Mouse (Mus musculus) lung, postnatal 0 days (tissue): ENCODE results near the gene Mrps26. TPM values are rescaled to one million over a fixed set of nuclear protein-coding genes. Genes with fewer than 3 reads are reported as not detected.

ENCODE experiments used
- ATAC-seq: fragments of 200-750 bp; cut with Nextera tagmentation; 2 replicates; pipeline ENCODE4 v1.8.0; 2017; ENCODE audit warnings: moderate library complexity
- DNase-seq: peaks from one replicate; pipeline ENCODE4 v3.0.0-alpha.2; 2016; ENCODE audit warnings: low spot score
- H3K27ac ChIP-seq: fragments of 300-500 bp; sonication (generic); 2 replicates; pipeline ENCODE4 v1.5.1; 2014; ENCODE audit warnings: antibody characterized with exemption, mild to moderate bottlenecking, low read length, mixed read lengths
- H3K27me3 ChIP-seq: fragments of 300-500 bp; sonication (generic); replicated peaks from 2 replicates; pipeline ENCODE4 v1.6.1; 2014; ENCODE audit warnings: low read length, mixed read lengths; ENCODE audit not compliant: insufficient read depth
- H3K36me3 ChIP-seq: fragments of 300-500 bp; sonication (generic); 2 replicates; pipeline ENCODE4 v1.6.1; 2014; ENCODE audit warnings: low read length, mixed read lengths; ENCODE audit not compliant: insufficient read depth
- H3K4me1 ChIP-seq: fragments of 300-500 bp; sonication (generic); 2 replicates; pipeline ENCODE4 v1.6.1; 2014; ENCODE audit warnings: antibody characterized with exemption, low read depth, low read length, mixed read lengths; ENCODE audit not compliant: insufficient read depth
- H3K4me2 ChIP-seq: fragments of 300-500 bp; sonication (generic); replicated peaks from 2 replicates; pipeline ENCODE4 v1.6.1; 2014; ENCODE audit warnings: low read depth, mild to moderate bottlenecking, low read length, moderate library complexity, mixed read lengths
- H3K4me3 ChIP-seq: fragments of 300-500 bp; sonication (generic); 2 replicates; pipeline ENCODE4 v1.5.1; 2014; ENCODE audit warnings: low read depth, low read length
- H3K9ac ChIP-seq: fragments of 300-500 bp; sonication (generic); replicated peaks from 2 replicates; pipeline ENCODE4 v1.6.1; 2014; ENCODE audit warnings: low read depth, mild to moderate bottlenecking
- H3K9me3 ChIP-seq: fragments of 300-500 bp; sonication (generic); 2 replicates; pipeline ENCODE4 v1.6.1; 2016; ENCODE audit warnings: low read length, mixed read lengths
- CTCF ChIP-seq: IDR thresholded peaks from 2 replicates; pipeline ENCODE4 v1.5.1; 2016; ENCODE audit warnings: antibody characterized with exemption, mild to moderate bottlenecking
- EP300 ChIP-seq: IDR thresholded peaks from 2 replicates; pipeline ENCODE4 v1.6.1; 2016; ENCODE audit warnings: antibody characterized with exemption, mild to moderate bottlenecking, control low read depth
- WGBS: fragments of 180-500 bp; shearing (Covaris S2); extraction: QIAGEN DNeasy Blood & Tissue Kit; methylation state at CpG from one replicate; pipeline ENCODE4 v1.1.7; 2014; 5-methylcytosine and 5-hydroxymethylcytosine counted together
- polyA plus RNA-seq: library from polyadenylated mRNA; unstranded; fragments of >200 nt; fragmentation: Nextera tagmentation; extraction: Ambion mirVana; gene quantifications from 2 replicates; pipeline ENCODE4 v1.2.1, GENCODE M21; 2015

The Mrps26 gene
- polyA plus RNA-seq, 1 experiment from 2014 or later = 64.0 TPM

- ATAC-seq = no peak
- 0 out of 2 replicates have a peak, but pooled peaks cover 7% of the 10 kb centered on the region for H3K4me1 ChIP-seq
- H3K36me3 ChIP-seq = no peaks in the 10 kb centered on the region; the same call in 1 of the 2 replicates
- H3K9me3 ChIP-seq = no peaks in the 10 kb centered on the region
- no peak overlapping the region for H3K4me3 ChIP-seq
- TF ChIP-seq CTCF (no peak), EP300 (no peak)
- 77% methylated on average over 6 of the region's 6 CpGs for WGBS
- no peak overlapping the region for H3K9ac ChIP-seq
- DNase-seq = no peak
- H3K4me2 ChIP-seq = no peak overlapping the region
- peaks cover 11% of the 10 kb centered on the region for H3K27me3 ChIP-seq
- H3K27ac ChIP-seq = no peak overlapping the region
Measured at GRCm38 (mm10) chr2:130586016-130586415, 22.5 kb downstream of the Mrps26 start.

- TF ChIP-seq EP300 (no peak), CTCF (no peak)
- WGBS = 55% methylated on average over 2 of the region's 2 CpGs
- no peak overlapping the region for H3K27ac ChIP-seq
- H3K9ac ChIP-seq = no peak overlapping the region
- no peaks in the 10 kb centered on the region for H3K9me3 ChIP-seq
- H3K4me2 ChIP-seq = no peak overlapping the region
- H3K4me1 ChIP-seq = 0 out of 2 replicates have a peak, but pooled peaks cover 7% of the 10 kb centered on the region
- no peaks in the 10 kb centered on the region; the same call in 1 of the 2 replicates for H3K36me3 ChIP-seq
- DNase-seq = no peak
- ATAC-seq = no peak
- no peaks in the 10 kb centered on the region for H3K27me3 ChIP-seq
- no peak overlapping the region for H3K4me3 ChIP-seq
Measured at GRCm38 (mm10) chr2:130588373-130588772, 24.8 kb downstream of the Mrps26 start.

GRCm38 (mm10) chr2:130589157-130589556, 25.6 kb downstream of the Mrps26 start:
- 72% methylated on average over 4 of the region's 4 CpGs for WGBS
- no peak for ATAC-seq

GRCm38 (mm10) chr2:130589761-130590160, 26.2 kb downstream of the Mrps26 start:
- Histone ChIP-seq H3K4me2 (no peak overlapping the region), H3K4me3 (no peak overlapping the region), H3K27me3 (no peaks in the 10 kb centered on the region), H3K27ac (no peak overlapping the region), H3K9me3 (no peaks in the 10 kb centered on the region), H3K9ac (no peak overlapping the region), H3K36me3 (no peaks in the 10 kb centered on the region; the same call in 1 of the 2 replicates), H3K4me1 (no peaks in the 10 kb centered on the region)
- TF ChIP-seq EP300 (no peak), CTCF (no peak)
- 80% methylated on average over 2 of the region's 2 CpGs for WGBS
- DNase-seq = peak; percentile 42
- ATAC-seq = 0 out of 2 replicates have a peak, but pooled peaks have one; percentile 14

More at GRCm38 (mm10) chr2:130589157-130589556, 25.6 kb downstream of the Mrps26 start:
- no peak for TF ChIP-seq CTCF
- TF ChIP-seq EP300 = no peak
- H3K9me3 ChIP-seq = no peaks in the 10 kb centered on the region
- no peak overlapping the region for H3K4me2 ChIP-seq
- no peak for DNase-seq
- H3K27ac ChIP-seq = no peak overlapping the region
- 0 out of 2 replicates have a peak, but pooled peaks cover under 1% of the 10 kb centered on the region for H3K4me1 ChIP-seq
- H3K4me3 ChIP-seq = no peak overlapping the region
- H3K9ac ChIP-seq = no peak overlapping the region
- no peaks in the 10 kb centered on the region; the same call in 1 of the 2 replicates for H3K36me3 ChIP-seq
- no peaks in the 10 kb centered on the region for H3K27me3 ChIP-seq

- H3K4me1 ChIP-seq = no peaks in the 10 kb centered on the region
- H3K4me3 ChIP-seq = no peak overlapping the region
- no peaks in the 10 kb centered on the region for H3K9me3 ChIP-seq
- TF ChIP-seq EP300 (no peak), CTCF (no peak)
- ATAC-seq (no peak), DNase-seq (no peak)
- no peaks in the 10 kb centered on the region; the same call in none of the 2 replicates for H3K36me3 ChIP-seq
- no peak overlapping the region for H3K27ac ChIP-seq
- no peak overlapping the region for H3K4me2 ChIP-seq
- no peaks in the 10 kb centered on the region for H3K27me3 ChIP-seq
- H3K9ac ChIP-seq = no peak overlapping the region
- WGBS = 84% methylated on average over 2 of the region's 2 CpGs
Measured at GRCm38 (mm10) chr2:130591016-130591415, 27.5 kb downstream of the Mrps26 start.

- WGBS = 75% methylated on average over 1 of the region's 1 CpGs
- no peak for DNase-seq
Measured at GRCm38 (mm10) chr2:130595596-130595995, 32.1 kb downstream of the Mrps26 start.

GRCm38 (mm10) chr2:130597601-130598010, 34.1 kb downstream of the Mrps26 start:
- H3K9me3 ChIP-seq = no peaks in the 10 kb centered on the region
- TF ChIP-seq CTCF = peak; percentile 76
- no peak for TF ChIP-seq EP300
- H3K9ac ChIP-seq = no peak overlapping the region
- no peak overlapping the region for H3K4me3 ChIP-seq
- no peaks in the 10 kb centered on the region for H3K4me1 ChIP-seq
- peak; percentile 71 for DNase-seq
- no peak overlapping the region for H3K27ac ChIP-seq
- 29% methylated on average over 1 of the region's 1 CpGs for WGBS
- H3K36me3 ChIP-seq = peaks cover 8% of the 10 kb centered on the region
- no peak overlapping the region for H3K4me2 ChIP-seq
- H3K27me3 ChIP-seq = no peaks in the 10 kb centered on the region
- ATAC-seq = peak; percentile 21; the same call in 1 of the 2 replicates

More at GRCm38 (mm10) chr2:130595596-130595995, 32.1 kb downstream of the Mrps26 start:
- Histone ChIP-seq H3K27me3 (no peaks in the 10 kb centered on the region), H3K9me3 (no peaks in the 10 kb centered on the region), H3K4me1 (no peaks in the 10 kb centered on the region), H3K27ac (no peak overlapping the region), H3K9ac (no peak overlapping the region), H3K36me3 (peaks cover 4% of the 10 kb centered on the region), H3K4me2 (no peak overlapping the region), H3K4me3 (no peak overlapping the region)
- no peak for TF ChIP-seq CTCF
- no peak for TF ChIP-seq EP300
- no peak for ATAC-seq
